Mouse (Mus musculus) right cerebral cortex, postnatal 10 days (tissue): ENCODE results near the gene Zmat3.

ENCODE experiments used
- DNase-seq, 2 experiments: peaks; one replicate each; pipeline ENCODE4 v3.0.0; 2021; ENCODE audit warnings: low spot score in 2 of 2

Zmat3 gene

GRCm38 (mm10) chr3:32372470-32372869 lies 6.7 kb upstream of the Zmat3 start:
- DNase-seq, result no peak

DNA sequence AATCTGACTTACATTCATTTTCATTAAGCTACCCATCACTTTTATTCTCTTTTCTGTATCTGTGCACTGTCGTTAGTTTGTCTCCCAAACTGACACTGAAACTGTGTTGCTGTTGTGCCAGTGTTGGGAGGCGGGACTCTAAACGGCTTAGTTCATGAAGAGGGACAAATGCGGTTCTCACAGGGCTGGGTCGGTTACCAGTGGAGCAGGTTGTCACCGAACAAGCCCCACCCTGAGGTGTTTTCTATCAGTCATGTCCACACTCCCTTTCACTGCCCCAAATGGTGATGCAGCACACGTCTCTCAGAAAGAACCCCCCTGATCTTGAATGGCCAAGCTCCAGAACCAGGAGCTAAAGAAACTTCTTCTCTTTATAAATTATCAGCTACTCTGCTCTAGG lies 6.1 kb upstream of the Zmat3 start:
- no peak for DNase-seq

DNA sequence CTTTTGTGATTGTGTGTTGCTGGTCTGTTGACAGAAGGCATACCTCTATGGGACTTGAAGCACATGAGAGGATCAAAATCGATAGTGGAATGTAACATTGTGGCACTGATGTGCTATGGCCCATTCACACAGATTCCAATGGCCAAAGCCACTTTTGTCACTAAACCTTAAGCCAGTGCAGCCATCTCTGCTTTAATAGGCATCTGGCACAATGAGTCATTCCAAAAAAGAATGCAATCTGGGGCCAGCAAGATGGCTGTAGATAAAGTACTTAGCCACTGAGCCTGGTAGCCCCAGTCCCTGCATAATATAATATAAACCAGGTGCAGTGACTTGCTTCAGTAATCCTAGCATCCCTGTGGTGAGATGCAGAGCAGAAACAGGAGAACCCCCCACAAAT lies 1.7 kb upstream of the Zmat3 start:
- DNase-seq, result no peak

DNA sequence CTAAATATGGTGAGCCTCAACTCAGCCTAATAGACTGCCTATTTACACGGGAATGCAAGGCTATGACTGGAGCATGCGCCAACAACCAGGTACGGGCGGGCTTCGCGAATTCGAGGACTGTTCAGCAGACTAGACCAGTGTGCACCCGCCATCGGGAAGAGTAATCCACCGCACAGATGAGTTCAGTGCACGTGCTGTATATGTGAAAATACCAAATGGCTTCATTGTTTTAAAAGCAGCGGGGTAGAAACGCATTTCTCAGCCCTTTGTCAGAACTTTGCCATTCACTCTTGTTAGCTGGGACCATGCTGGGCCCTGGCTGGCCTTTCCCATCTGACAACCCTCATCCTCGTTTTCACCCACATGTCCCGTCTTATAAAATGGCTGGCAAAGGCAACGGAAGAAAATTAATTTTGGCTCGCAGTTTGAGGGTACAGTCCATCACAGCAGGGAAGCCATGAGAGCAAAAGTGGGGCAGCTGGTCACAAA lies 476 bp upstream of the Zmat3 start:
- DNase-seq, result peak; percentile 41 to 55

- DNase-seq, result peak; percentile 64 to 69
Measured at GRCm38 (mm10) chr3:32364841-32365545, 821 bp downstream of the Zmat3 start.

- no peak for DNase-seq
Measured at GRCm38 (mm10) chr3:32364195-32364594, 1.6 kb downstream of the Zmat3 start.

- DNase-seq, result no peak
Measured at GRCm38 (mm10) chr3:32361221-32361620, 4.6 kb downstream of the Zmat3 start.

GRCm38 (mm10) chr3:32347881-32348280 lies 17.9 kb downstream of the Zmat3 start:
- peak; percentile 77 to 81 for DNase-seq

DNA sequence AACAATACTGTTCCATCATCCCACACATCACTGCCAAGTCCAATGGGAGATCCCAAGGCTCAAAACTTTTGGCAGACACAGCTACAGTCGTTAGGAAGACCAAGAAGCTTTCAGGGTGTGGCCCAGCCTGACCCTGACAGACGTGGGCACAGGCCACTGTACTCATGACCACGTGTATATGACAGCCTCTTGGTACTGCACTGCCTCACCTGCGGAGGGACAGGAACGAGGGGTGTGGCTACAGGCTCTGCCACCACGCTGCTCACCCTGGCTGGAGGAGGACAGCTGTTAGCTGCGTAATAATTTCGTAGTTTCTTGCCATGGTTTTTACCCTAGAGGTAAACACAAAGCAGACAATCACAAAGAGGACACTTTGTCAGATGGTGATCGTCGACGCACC lies 20.6 kb downstream of the Zmat3 start:
- no peak for DNase-seq

DNA sequence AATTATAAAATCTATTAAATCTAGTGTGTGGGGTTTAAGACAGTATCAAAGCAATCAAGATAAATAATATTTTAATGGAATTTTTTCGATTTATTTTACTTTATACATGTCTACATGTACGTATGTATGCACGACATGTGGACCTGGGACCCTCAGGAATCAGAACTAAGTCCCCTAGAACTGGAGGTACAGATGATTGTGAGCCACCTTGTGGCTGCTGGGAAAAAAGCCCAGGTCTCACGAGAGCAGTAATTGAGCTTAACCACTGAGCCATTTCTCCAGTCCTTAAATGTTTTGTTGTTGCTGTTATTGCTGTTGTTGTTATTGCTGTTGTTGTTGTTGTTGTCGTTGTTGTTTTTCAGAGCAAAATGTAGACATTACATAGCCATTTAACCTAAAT lies 21.0 kb downstream of the Zmat3 start:
- DNase-seq, result no peak

DNA sequence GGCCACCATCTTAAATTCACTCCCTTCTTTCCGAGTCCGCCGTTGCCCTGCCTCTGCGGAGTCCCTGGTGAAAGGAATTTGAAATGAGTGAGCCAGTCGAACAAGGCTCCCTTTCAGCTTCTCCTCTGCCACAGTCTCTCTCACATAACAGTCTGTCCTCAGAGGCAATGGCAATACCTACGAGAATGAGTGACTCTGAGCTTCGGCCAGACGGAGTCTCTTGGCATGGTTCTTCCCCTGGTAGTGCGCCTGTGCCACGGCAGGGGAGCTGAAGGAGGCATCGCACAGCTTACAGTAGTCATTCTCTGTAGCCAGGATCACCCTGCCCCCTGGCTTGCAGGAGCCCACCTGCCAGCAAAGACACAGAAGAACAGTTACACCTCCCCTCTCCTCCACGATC lies 22.4 kb downstream of the Zmat3 start:
- DNase-seq, result peak; percentile 61 to 70

DNA sequence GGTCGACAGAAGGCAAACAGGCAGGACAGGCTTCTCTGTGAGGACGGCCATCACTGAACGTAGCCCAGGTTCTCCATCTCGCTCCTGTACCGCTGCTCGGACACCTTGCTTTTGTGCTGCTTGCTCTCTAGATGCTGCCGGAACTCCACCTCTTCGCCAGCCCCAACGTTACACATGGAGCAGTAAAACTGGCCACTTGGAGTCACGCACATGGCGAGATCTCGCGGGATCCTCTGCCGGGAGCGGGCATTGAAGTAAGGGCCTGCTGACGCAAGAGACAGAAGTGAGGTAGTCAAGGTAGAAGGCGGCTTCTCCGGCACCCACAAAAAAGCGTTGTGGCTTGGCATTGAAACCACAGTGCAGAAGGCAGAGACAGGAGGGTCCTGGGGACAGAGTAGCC lies 24.4 kb downstream of the Zmat3 start:
- DNase-seq, result no peak

GRCm38 (mm10) chr3:32338231-32338630 lies 27.6 kb downstream of the Zmat3 start:
- no peak for DNase-seq

- no peak for DNase-seq
Measured at GRCm38 (mm10) chr3:32337770-32338169, 28.0 kb downstream of the Zmat3 start.

- DNase-seq, result no peak
Measured at GRCm38 (mm10) chr3:32334901-32335300, 30.9 kb downstream of the Zmat3 start.

- peak; percentile 85 to 89 for DNase-seq
Measured at GRCm38 (mm10) chr3:32333456-32334086, 32.2 kb downstream of the Zmat3 start.

GRCm38 (mm10) chr3:32317901-32318416 lies 47.9 kb downstream of the Zmat3 start:
- DNase-seq, result no peak

DNA sequence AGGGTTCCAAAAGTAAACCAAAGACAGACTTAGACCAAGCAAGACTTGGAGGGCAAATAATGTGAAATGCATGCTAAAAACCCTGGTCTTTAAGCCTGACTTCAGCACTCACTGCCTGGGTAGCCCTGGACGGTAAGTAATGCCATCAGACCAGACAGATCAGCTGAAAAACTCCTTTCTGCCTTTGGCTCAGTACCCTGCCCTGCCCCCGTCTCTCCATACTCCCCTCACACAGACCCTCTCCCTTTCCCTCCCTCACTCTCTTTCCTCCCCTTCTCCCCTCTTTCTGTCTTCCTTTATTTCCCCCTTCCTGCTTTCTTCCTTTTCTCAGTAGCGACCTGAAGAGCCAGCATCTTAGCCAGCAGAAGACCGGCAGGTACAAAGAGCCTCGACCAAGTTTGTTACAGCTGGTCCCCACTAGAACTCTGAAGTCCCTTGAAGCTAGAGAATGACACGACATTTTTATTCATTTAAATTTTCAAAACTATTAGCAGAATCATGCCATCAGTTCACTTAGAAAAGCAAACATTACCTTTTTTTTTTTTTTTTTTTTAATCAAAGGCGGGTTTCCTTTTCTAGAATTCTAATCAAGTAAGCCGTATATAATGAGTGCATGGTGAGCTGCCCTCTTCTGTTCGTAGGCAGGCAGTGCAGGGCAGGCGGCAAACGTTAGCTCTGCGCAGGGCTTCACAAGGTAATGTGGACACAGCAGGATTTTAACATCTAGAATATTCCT lies 48.5 kb downstream of the Zmat3 start:
- DNase-seq, result peak; percentile 70 to 77

GRCm38 (mm10) chr3:32314746-32315145 lies 51.1 kb downstream of the Zmat3 start:
- no peak for DNase-seq

- DNase-seq, result no peak
Measured at GRCm38 (mm10) chr3:32304171-32304570, 61.6 kb downstream of the Zmat3 start.

- no peak for DNase-seq
Measured at GRCm38 (mm10) chr3:32292001-32292400, 73.8 kb downstream of the Zmat3 start.
